ENCODE assay signal across 12 mouse cellular contexts in genomic region chr6:120529123-120529522, GRCm38 (mm10). TPM values are rescaled to one million over a fixed set of nuclear protein-coding genes. Genes with fewer than 3 reads are reported as not detected.
DNase-seq lines count a peak whose midpoint lies in the region; ATAC-seq and TF ChIP-seq lines count a peak whose summit lies in the region.
"Had no signal": no experiment of that assay in that cellular context is flagged by ENCODE, and none has a peak within 500 bp of the region (broad histone marks: within the 10 kb centered on the region; RNA-seq: fewer than 3 reads in every experiment).

No protein-coding gene starts in this region.

- no peak for TF ChIP-seq CTCF in E14TG2a.4 (conservative IDR thresholded peaks at IDR 0.05; ENCODE audit: low read length)

- no peak overlapping the region for H3K4me2 ChIP-seq in limb, embryonic 12.5 days
- peak overlapping the region; percentile 70 for H3K4me2 ChIP-seq in hindbrain, embryonic 13.5 days

- no peak for DNase-seq in limb, embryonic 10.5 days (ENCODE audit: low spot score)
- peak; percentile 73 for DNase-seq in testis, postnatal 14 days (ENCODE audit: low spot score)
- DNase-seq in right cerebral cortex, postnatal 4 days = no peak
- DNase-seq: gastrocnemius, postnatal 25 days; heart, postnatal 14 days had no signal

- H3K36me3 ChIP-seq in limb, embryonic 12.5 days = peaks cover 7% of the 10 kb centered on the region; the same call in 1 of the 2 replicates
- H3K36me3 ChIP-seq in limb, embryonic 10.5 days = peaks cover 12% of the 10 kb centered on the region
- peaks cover 16% of the 10 kb centered on the region for H3K36me3 ChIP-seq in E14TG2a.4 (ENCODE audit: insufficient read depth, low read length)
- no peaks in the 10 kb centered on the region for H3K36me3 ChIP-seq in hindbrain, embryonic 13.5 days

- H3K4me1 ChIP-seq in limb, embryonic 12.5 days (replicated peaks) = peaks cover 12% of the 10 kb centered on the region
- H3K4me1 ChIP-seq in limb, embryonic 10.5 days = peaks cover 26% of the 10 kb centered on the region
- H3K4me1 ChIP-seq in E14TG2a.4 (replicated peaks; ENCODE audit: low read depth, low read length) = peaks cover 35% of the 10 kb centered on the region
- peaks cover 29% of the 10 kb centered on the region for H3K4me1 ChIP-seq in hindbrain, embryonic 13.5 days (replicated peaks)

- 0 out of 2 replicates have a peak overlapping the region, but pooled peaks have one; percentile 6 for H3K4me3 ChIP-seq in limb, embryonic 12.5 days (replicated peaks)
- no peak overlapping the region for H3K4me3 ChIP-seq in limb, embryonic 10.5 days
- peak overlapping the region; percentile 32; the same call in 1 of the 2 replicates for H3K4me3 ChIP-seq in E14TG2a.4 (replicated peaks; ENCODE audit: low read length)
- no peak overlapping the region for H3K4me3 ChIP-seq in hindbrain, embryonic 13.5 days

- WGBS in limb, embryonic 12.5 days = 84% methylated on average over 4 of the region's 4 CpGs
- 87% methylated on average over 4 of the region's 4 CpGs for WGBS in limb, embryonic 10.5 days
- 84% methylated on average over 4 of the region's 4 CpGs for WGBS in hindbrain, embryonic 13.5 days

- no peaks in the 10 kb centered on the region for H3K27me3 ChIP-seq in limb, embryonic 12.5 days
- no peaks in the 10 kb centered on the region for H3K27me3 ChIP-seq in limb, embryonic 10.5 days (ENCODE audit: low read depth, poor library complexity, severe bottlenecking)
- H3K27me3 ChIP-seq in E14TG2a.4 (ENCODE audit: insufficient read depth, low read length) = no peaks in the 10 kb centered on the region; the same call in 1 of the 2 replicates
- H3K27me3 ChIP-seq in hindbrain, embryonic 13.5 days = no peaks in the 10 kb centered on the region

- no peak overlapping the region for H3K27ac ChIP-seq in limb, embryonic 12.5 days
- no peak overlapping the region for H3K27ac ChIP-seq in limb, embryonic 10.5 days
- H3K27ac ChIP-seq in hindbrain, embryonic 13.5 days = no peak overlapping the region
- H3K27ac ChIP-seq: kidney, embryonic 15.5 days; liver, embryonic 14.5 days had no signal

- H3K9ac ChIP-seq in limb, embryonic 12.5 days (replicated peaks) = no peak overlapping the region
- no peak overlapping the region for H3K9ac ChIP-seq in hindbrain, embryonic 13.5 days
- H3K9ac ChIP-seq: kidney, embryonic 15.5 days; liver, embryonic 14.5 days had no signal

- no peaks in the 10 kb centered on the region for H3K9me3 ChIP-seq in limb, embryonic 12.5 days
- H3K9me3 ChIP-seq in limb, embryonic 10.5 days (replicated peaks) = no peaks in the 10 kb centered on the region
- no peaks in the 10 kb centered on the region for H3K9me3 ChIP-seq in E14TG2a.4 (ENCODE audit: low read length)
- H3K9me3 ChIP-seq in hindbrain, embryonic 13.5 days = no peaks in the 10 kb centered on the region
- H3K9me3 ChIP-seq: G1E; kidney, embryonic 15.5 days had no signal

- no peak for ATAC-seq in limb, embryonic 12.5 days (ENCODE audit: insufficient number of reproducible peaks, insufficient read depth, low FRiP score, low TSS enrichment, low read depth)
- ATAC-seq in hindbrain, embryonic 13.5 days (ENCODE audit: low FRiP score) = no peak
- ATAC-seq in erythroid progenitor cell, adult 5-6 weeks (replicated peaks; ENCODE audit: low FRiP score, poor library complexity, severe bottlenecking) = no peak

RNA-seq across cellular contexts. Expression of gene Hdhd5, which starts 2.0 kb away (rescaled TPM):
- polyA plus RNA-seq in limb, embryonic 12.5 days (2016; fragmentation: Nextera tagmentation; extraction: Ambion mirVana) = 21.7 and 22.1 TPM in 2 replicates
- 24.4 and 26.3 TPM in 2 replicates for polyA plus RNA-seq in limb, embryonic 10.5 days (2016; fragmentation: Nextera tagmentation; extraction: Ambion mirVana)
- polyA plus RNA-seq in hindbrain, embryonic 13.5 days (2015; fragmentation: Nextera tagmentation; extraction: Ambion mirVana) = 13.2 and 15.1 TPM in 2 replicates
- total RNA-seq in erythroid progenitor cell, adult 5-6 weeks (2015; ENCODE audit: low replicate concordance) = 2.1 and 4.0 TPM in 2 replicates
- total RNA-seq in erythroid progenitor cell, adult 5-6 weeks (2017; ENCODE audit: low replicate concordance) = 3.4 and 9.1 TPM in 2 replicates

RNA-seq across cellular contexts. Expression of gene Tmem121b, which starts 35.5 kb away (rescaled TPM):
- polyA plus RNA-seq in limb, embryonic 12.5 days (2016; fragmentation: Nextera tagmentation; extraction: Ambion mirVana) = 0.31 TPM in 2 replicates
- polyA plus RNA-seq in limb, embryonic 10.5 days (2016; fragmentation: Nextera tagmentation; extraction: Ambion mirVana) = 0.10 and 0.18 TPM in 2 replicates
- 3.5 and 3.9 TPM in 2 replicates for polyA plus RNA-seq in hindbrain, embryonic 13.5 days (2015; fragmentation: Nextera tagmentation; extraction: Ambion mirVana)
- total RNA-seq in erythroid progenitor cell, adult 5-6 weeks (2015; ENCODE audit: low replicate concordance) = not detected in 2 replicates
- not detected in 2 replicates for total RNA-seq in erythroid progenitor cell, adult 5-6 weeks (2017; ENCODE audit: low replicate concordance)
- total RNA-seq: gastrocnemius, postnatal 25 days had no signal
- polyA plus RNA-seq: G1E had no signal

Comparison
In these comparisons a context has a peak if more than half of its experiments do, and no peak if none do; other contexts are left out.
1. H3K4me3 ChIP-seq: peak in limb, embryonic 12.5 days (single experiment) and E14TG2a.4 (single experiment); none in limb, embryonic 10.5 days (single experiment) and hindbrain, embryonic 13.5 days (single experiment).